Mouse (Mus musculus): ENCODE measurements around the gene Pafah1b1.

Gene Pafah1b1

GRCm38 (mm10) chr11:74720668-74721067 lies 3.8 kb downstream of the Pafah1b1 start:
- DNase-seq = no peak

GRCm38 (mm10) chr11:74715971-74716525 lies 8.4 kb downstream of the Pafah1b1 start:
- peak; percentile 18 for DNase-seq

- DNase-seq = no peak
Measured at GRCm38 (mm10) chr11:74710671-74711070, 13.8 kb downstream of the Pafah1b1 start.

DNA sequence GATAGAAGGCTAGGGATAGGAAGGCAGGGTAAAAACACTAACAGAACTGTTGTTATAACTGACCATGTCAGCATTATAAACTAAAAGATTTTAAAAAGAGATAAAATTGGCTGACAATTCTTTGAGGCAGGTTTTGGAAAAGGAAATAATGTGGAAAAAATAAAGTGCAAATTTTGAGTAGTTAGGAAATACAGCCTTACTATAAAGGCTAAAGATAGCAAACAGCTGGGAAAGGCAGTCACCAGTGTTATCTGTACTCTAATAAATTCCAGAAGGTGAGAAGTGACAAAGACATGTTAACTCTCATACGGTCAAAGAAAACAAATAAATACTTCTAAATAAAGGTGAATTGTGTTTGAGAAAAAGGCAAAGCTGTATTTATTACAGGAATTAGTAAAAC lies 15.7 kb downstream of the Pafah1b1 start:
- no peak for DNase-seq

GRCm38 (mm10) chr11:74704068-74704467 lies 20.4 kb downstream of the Pafah1b1 start:
- DNase-seq = no peak

GRCm38 (mm10) chr11:74699505-74699904 lies 25.0 kb downstream of the Pafah1b1 start:
- DNase-seq = no peak

GRCm38 (mm10) chr11:74692151-74692550 lies 32.3 kb downstream of the Pafah1b1 start:
- no peak for DNase-seq

DNA sequence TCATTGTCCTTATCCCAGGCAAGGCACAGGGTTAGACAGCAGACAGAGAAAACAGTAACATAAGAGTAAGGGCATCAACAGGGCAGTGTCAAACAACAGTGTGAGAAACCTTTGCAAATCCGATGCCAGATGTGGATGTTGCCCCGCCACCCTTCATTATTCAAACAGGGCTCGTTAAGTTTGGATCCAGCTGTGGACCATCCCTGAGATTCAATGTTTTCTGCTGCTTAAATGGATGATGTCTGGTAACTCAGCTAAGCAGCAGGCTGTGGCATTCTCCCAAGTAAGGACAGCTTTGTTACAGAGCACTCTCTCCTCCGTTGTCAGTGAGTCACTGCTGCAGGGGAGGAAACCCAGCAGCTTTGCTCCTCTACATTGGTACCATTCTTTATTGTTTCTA lies 49.3 kb downstream of the Pafah1b1 start:
- DNase-seq = no peak

GRCm38 (mm10) chr11:74674713-74675112 lies 49.8 kb downstream of the Pafah1b1 start:
- DNase-seq = no peak

DNA sequence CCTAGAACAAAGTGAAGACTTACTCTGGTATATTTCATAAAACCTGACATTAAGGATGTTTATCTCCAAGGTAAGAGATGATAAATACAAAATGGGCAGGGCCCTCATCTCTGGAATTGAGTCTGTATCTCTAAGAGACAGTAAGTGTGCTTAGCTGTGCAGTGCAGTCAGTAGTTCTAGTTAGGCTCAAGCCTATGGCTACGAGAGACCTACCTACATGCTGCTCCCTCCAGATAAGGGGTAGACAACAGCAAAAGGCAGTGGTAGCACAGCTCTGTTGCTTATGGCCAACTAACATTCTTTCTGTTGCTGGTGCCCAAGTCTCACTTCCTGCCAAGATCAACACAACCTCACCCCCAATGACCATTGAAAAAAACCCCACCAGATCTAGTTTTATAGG lies 50.9 kb downstream of the Pafah1b1 start:
- DNase-seq = no peak

DNA sequence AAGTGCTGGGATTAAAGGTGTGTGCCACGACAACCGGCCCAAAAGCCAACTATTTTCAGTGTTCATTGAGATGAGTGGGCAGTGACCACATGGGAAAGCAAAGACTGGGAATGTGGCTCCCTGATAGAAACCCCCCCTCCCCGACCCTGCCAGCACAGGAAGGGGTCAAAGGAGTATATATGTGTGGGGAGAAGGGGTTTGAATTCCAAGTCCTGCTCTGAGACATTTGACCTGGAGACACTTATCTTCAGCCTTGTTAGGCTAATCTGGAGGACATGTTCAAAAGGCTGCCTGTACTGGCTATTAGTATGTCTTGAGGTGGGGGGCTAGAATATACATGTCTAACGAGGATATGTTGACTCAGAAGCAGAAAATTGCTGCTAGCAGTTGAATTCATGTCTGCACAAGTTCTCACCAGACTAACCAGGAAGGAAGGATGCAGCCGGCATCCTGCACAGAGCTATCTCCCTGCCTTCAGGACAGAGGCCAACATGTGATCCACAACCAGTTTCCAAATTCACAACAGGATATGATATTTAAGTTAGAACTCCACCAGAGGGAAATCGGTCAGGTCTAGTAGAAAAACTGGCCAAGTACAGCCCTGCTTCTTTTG lies 51.5 kb downstream of the Pafah1b1 start:
- no peak for DNase-seq

DNA sequence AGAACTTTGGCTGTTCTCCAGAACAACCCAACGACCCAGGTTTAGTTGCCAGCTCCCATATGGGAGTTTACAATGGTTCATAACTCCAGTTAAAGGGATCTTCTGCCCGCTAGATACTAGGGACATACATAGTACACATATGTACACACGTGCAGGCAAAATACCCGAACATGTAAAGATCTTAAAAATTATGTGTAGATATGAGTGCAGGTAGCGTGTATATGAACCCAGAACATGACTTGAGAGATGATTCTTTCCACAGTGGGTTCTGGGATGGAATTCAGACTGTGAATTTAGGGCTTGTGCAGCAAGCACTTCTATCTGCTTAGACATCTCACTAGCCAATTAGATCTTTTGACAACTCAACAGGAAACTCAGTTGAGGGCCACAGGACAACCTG lies 52.6 kb downstream of the Pafah1b1 start:
- no peak for DNase-seq

- DNase-seq = no peak
Measured at GRCm38 (mm10) chr11:74671013-74671412, 53.5 kb downstream of the Pafah1b1 start.

- DNase-seq = no peak
Measured at GRCm38 (mm10) chr11:74670151-74670550, 54.3 kb downstream of the Pafah1b1 start.

GRCm38 (mm10) chr11:74668971-74669370 lies 55.5 kb downstream of the Pafah1b1 start:
- no peak for DNase-seq

- no peak for DNase-seq
Measured at GRCm38 (mm10) chr11:74668466-74668865, 56.0 kb downstream of the Pafah1b1 start.

- no peak for DNase-seq
Measured at GRCm38 (mm10) chr11:74667582-74668010, 56.9 kb downstream of the Pafah1b1 start.

- DNase-seq = no peak
Measured at GRCm38 (mm10) chr11:74666776-74667581, 57.5 kb downstream of the Pafah1b1 start.

DNA sequence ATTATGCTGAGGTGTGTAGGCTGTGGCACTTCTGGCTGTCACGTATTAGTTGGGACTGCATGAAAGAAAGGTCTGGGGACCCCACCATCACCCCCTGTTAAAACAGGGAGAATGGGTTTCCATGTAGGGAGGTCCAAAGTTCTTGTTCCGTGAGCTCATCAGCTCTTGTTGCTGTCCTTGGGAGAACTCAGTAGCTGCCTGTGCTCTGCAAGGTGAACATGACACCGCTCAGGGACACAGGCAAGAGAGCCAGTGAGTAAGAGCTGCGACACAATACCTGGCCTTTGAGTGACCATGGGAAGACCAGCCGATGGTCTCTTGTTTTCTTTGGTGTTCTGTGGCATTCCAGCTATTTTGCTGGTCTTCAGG lies 58.2 kb downstream of the Pafah1b1 start:
- DNase-seq = no peak

DNA sequence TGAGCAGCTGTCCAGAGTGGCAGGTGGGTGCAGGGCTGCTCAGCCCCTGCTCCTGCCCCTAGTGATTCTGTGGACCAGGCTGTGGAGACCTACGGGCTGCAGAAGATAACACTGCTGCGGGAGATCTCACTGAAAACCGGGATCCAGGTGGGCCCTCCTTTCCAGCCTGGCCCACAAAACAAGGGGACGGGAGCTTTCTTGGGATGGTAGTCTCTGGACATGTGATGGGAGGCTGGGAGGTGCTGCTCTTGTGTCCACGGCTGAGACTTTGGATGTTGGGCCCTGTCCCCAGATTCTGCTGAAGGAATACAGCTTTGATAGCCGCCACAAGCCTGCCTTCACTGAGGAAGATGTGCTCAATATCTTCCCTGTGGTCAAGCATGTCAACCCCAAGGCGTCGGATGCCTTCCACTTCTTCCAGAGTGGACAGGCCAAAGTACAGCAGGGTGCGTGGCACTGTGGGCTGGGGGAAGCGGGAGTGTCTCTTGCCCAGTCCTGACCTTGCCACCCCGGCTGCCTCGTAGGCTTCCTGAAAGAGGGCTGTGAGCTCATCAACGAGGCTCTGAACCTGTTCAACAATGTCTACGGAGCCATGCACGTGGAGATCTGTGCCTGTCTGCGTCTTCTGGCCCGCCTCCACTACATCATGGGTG lies 58.7 kb downstream of the Pafah1b1 start:
- no peak for DNase-seq

DNA sequence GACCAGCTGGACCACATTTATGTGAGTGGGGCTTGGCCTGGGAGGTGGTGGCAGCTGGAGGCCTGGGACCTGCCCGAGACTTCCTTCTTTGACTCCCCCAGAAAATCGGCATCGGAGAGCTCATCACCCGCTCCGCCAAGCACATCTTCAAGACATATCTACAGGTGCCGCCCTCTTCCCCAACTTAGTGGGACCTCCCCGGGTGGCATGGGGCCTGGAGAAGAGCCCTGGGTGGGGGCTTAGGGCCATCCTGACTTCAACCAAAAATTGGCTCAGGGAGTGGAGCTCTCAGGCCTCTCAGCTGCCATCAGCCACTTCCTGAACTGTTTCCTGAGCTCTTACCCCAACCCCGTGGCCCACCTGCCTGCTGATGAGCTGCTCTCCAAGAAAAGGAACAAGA lies 59.6 kb downstream of the Pafah1b1 start:
- no peak for DNase-seq

- DNase-seq = no peak
Measured at GRCm38 (mm10) chr11:74664279-74664678, 60.2 kb downstream of the Pafah1b1 start.

DNA sequence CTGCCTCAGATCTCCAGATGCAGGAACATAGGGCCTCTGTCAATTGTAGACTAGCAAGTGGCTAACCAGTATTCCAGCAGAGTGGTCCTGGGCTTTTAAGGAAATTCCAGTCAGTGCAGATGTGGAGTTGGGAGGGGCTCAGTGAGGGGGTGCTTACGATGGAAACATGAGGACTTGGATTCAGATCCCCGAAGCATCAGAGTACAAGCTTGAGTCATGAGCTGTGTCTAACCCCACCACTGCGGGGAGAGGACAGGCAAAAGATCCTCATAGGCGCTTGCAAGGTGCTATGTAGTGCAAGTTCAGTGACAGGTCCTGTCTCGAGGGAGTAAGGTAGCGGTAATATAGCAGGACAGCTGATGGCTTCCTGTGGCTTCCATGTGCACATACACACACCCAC lies 62.2 kb downstream of the Pafah1b1 start:
- DNase-seq = no peak

- no peak for DNase-seq
Measured at GRCm38 (mm10) chr11:74661641-74662040, 62.8 kb downstream of the Pafah1b1 start.
